Mouse (Mus musculus): ENCODE measurements at regions not wholly inside any gene's neighbourhood (a gene's known extent, or its start where the extent isn't known, plus 50 kb on each side); places are given as distances from the start of the nearest gene placed in this dataset.
"Not testable (repeated sequence)": the region's sequence is repeated elsewhere in the genome, so short reads cannot be mapped to it uniquely, and the experiment has no call there.

DNA sequence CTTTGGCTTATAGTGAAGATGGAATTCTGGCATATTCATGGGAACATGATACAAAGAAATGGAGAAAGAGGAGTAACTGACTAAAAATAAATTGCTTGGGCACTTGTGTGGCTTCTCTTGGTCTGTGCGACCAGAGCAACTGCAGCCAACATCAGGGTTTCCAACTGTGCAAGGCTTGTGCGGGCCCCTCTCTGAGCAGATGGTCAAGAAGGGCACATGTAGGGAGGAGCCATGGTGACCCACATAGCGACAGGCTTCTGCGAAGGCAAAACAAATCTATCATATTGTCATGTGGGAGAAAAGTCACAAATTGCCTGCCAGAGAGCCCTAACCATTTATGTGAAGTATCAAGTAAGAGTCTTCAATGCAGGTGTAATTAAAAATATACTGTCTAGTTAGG lies 321.6 kb downstream of the Grxcr1 start:
- WGBS: 83% methylated on average over 4 of the region's 4 CpGs
- no peak overlapping the region for H3K27ac ChIP-seq (replicated peaks)
- H3K9me3 ChIP-seq (replicated peaks): no peaks in the 10 kb centered on the region
- DNase-seq (ENCODE audit: low spot score): no peak
- H3K36me3 ChIP-seq: no peaks in the 10 kb centered on the region
- H3K4me3 ChIP-seq: no peak overlapping the region
- H3K27me3 ChIP-seq (ENCODE audit: low read depth, poor library complexity, severe bottlenecking): no peaks in the 10 kb centered on the region
- H3K4me1 ChIP-seq: no peaks in the 10 kb centered on the region

DNA sequence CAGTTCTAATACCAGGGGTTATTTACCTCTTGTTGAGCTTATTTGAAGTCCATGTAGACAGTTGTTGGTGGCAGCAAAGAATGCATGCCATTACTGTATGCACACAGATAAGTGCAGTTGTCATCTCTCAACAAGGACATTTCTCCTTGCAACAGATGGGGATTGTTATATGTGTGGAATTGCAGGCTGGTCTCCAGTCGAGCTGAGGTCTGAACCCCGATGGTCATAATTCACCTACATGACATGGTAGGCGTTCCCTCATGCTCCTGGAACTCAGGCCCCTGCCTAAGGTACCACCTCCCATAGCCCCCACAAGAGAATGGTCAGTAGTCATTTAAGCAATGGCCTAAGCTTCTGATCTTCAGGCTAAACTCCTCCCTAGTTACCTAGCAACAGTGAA lies 322.2 kb downstream of the Grxcr1 start:
- not testable (repeated sequence) for H3K27ac ChIP-seq (replicated peaks); H3K4me1 ChIP-seq; H3K27me3 ChIP-seq (ENCODE audit: low read depth, poor library complexity, severe bottlenecking); H3K9me3 ChIP-seq (replicated peaks); H3K4me3 ChIP-seq; DNase-seq (ENCODE audit: low spot score); H3K36me3 ChIP-seq
- WGBS: 88% methylated on average over 3 of the region's 3 CpGs

DNA sequence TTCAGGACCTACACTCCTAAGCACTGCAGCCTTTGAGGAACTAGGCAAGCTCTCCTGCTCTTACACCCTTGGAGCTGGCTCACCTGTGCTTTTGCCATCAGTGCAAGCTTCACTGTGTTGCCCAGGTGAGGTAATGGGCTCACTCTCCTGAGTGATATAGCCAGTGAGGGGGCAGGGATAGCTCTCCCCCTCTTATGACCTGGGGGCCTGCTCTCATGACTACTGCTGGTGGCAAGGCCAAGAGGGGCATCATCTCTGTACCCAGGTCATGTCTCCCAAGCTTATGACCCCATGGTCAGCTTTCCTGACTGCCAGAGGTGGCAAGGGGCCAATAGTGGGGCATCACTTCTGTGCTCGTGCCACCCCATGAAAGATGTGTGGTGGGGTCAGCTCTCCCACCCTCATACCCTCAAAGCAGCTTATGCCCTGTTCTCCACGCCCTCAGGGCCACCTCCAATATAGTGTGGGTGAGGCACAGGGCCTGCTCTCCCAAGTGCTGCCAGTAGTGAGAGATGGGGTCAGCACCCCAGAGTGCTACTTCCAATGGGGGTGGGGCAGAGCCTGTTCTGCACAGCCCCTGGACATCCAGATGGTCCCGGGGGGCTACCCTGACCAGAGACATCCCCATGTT lies 330.1 kb downstream of the Grxcr1 start:
- H3K4me1 ChIP-seq: no peaks in the 10 kb centered on the region
- H3K27ac ChIP-seq (replicated peaks): no peak overlapping the region
- DNase-seq (ENCODE audit: low spot score): no peak
- 77% methylated on average over 3 of the region's 3 CpGs for WGBS
- no peak overlapping the region for H3K4me3 ChIP-seq
- no peaks in the 10 kb centered on the region for H3K9me3 ChIP-seq (replicated peaks)
- no peaks in the 10 kb centered on the region for H3K36me3 ChIP-seq
- H3K27me3 ChIP-seq (ENCODE audit: low read depth, poor library complexity, severe bottlenecking): no peaks in the 10 kb centered on the region

DNA sequence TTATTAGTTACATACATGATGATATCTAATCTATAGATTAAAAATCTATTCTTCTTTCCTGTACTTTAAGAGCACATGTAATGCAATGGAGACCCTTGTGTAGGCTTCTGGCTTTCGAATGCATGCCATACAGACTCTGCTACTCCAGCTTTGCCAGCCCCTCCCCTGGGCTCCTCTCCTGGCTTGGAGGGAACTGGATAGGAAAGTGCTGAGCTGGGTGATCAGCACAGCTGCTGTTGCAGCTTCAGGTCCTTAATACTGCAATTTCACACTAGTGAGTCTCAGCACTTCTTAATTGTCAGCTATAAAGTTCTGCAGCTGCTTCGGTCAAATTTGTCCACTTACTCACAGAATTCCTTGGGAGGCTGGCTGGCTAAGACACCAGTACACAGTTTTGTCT lies 341.4 kb downstream of the Grxcr1 start:
- Histone ChIP-seq H3K27ac (replicated peaks) (no peak overlapping the region), H3K4me1 (no peaks in the 10 kb centered on the region)
- 92% methylated on average over 2 of the region's 2 CpGs for WGBS

More for the DNA sequence above, 341.4 kb downstream of the Grxcr1 start:
- Histone ChIP-seq H3K36me3 (no peaks in the 10 kb centered on the region), H3K27me3 (ENCODE audit: low read depth, poor library complexity, severe bottlenecking) (no peaks in the 10 kb centered on the region), H3K9me3 (replicated peaks) (no peaks in the 10 kb centered on the region), H3K4me3 (no peak overlapping the region)
- DNase-seq (ENCODE audit: low spot score): no peak

Measured in midbrain, embryonic 10.5 days (tissue).